Mouse (Mus musculus) megakaryocyte, embryonic 14.5 days (primary cell): ENCODE data around the gene Csnk1e. TPM values are rescaled to one million over a fixed set of nuclear protein-coding genes. Genes with fewer than 3 reads are reported as not detected.
A peak's percentile ranks its signal among the peaks of the same experiment; 100 is the strongest.
"Not testable (repeated sequence)": the region's sequence is repeated elsewhere in the genome, so short reads cannot be mapped to it uniquely, and the experiment has no call there.

ENCODE experiments used
- H3K27me3 ChIP-seq: replicated peaks from 2 replicates; pipeline ENCODE3; 2012; ENCODE audit warnings: inconsistent platforms
- H3K36me3 ChIP-seq: replicated peaks from 2 replicates; pipeline ENCODE3; 2012; ENCODE audit warnings: low read length, inconsistent platforms, mixed read lengths
- H3K4me1 ChIP-seq: 2 replicates; pipeline ENCODE4 v1.6.1; 2012; ENCODE audit warnings: inconsistent platforms
- H3K4me3 ChIP-seq: replicated peaks from 2 replicates; pipeline ENCODE3; 2012; ENCODE audit warnings: moderate library complexity, mild to moderate bottlenecking, inconsistent platforms
- H3K9me3 ChIP-seq: 2 replicates; pipeline ENCODE4 v1.6.1; 2012; ENCODE audit warnings: inconsistent platforms
- FLI1 ChIP-seq: IDR thresholded peaks from 2 replicates; pipeline ENCODE4 v1.6.1; 2012; ENCODE audit warnings: low read length, inconsistent platforms, mixed read lengths
- GATA1 ChIP-seq: IDR thresholded peaks from 3 replicates; pipeline ENCODE4 v1.6.1; 2012; ENCODE audit warnings: mixed read lengths, low read length, inconsistent platforms, borderline replicate concordance
- polyA plus RNA-seq: library from polyadenylated mRNA; stranded (reverse); fragments of >175 nt; gene quantifications from 2 replicates; pipeline ENCODE4 v1.2.3, GENCODE M21; 2012; ENCODE audit warnings: low replicate concordance; ENCODE audit not compliant: insufficient read depth

The Csnk1e gene
- polyA plus RNA-seq, 1 experiment = 77.4 TPM

- TF ChIP-seq FLI1 (no peak), GATA1 (no peak)
These were observed 18.4 kb upstream of the Csnk1e start for GRCm38 (mm10) chr15:79473638-79474355.

GRCm38 (mm10) chr15:79473042-79473441, 17.7 kb upstream of the Csnk1e start:
- Histone ChIP-seq H3K27me3 (peaks cover 34% of the 10 kb centered on the region), H3K4me1 (peaks cover 4% of the 10 kb centered on the region; the same call in 1 of the 2 replicates), H3K9me3 (peaks cover 32% of the 10 kb centered on the region), H3K4me3 (no peak overlapping the region), H3K36me3 (no peaks in the 10 kb centered on the region)
- no peak for TF ChIP-seq GATA1
- no peak for TF ChIP-seq FLI1

More at GRCm38 (mm10) chr15:79473638-79474355, 18.4 kb upstream of the Csnk1e start:
- H3K4me1 ChIP-seq = peaks cover 4% of the 10 kb centered on the region; the same call in 1 of the 2 replicates
- no peaks in the 10 kb centered on the region for H3K36me3 ChIP-seq
- H3K4me3 ChIP-seq = no peak overlapping the region
- H3K27me3 ChIP-seq = peaks cover 40% of the 10 kb centered on the region
- peaks cover 32% of the 10 kb centered on the region for H3K9me3 ChIP-seq

GRCm38 (mm10) chr15:79471095-79471494, 15.7 kb upstream of the Csnk1e start:
- H3K4me1 ChIP-seq = peaks cover 17% of the 10 kb centered on the region
- no peak overlapping the region for H3K4me3 ChIP-seq
- H3K36me3 ChIP-seq = no peaks in the 10 kb centered on the region
- peaks cover 32% of the 10 kb centered on the region for H3K9me3 ChIP-seq
- peaks cover 33% of the 10 kb centered on the region for H3K27me3 ChIP-seq
- TF ChIP-seq FLI1 (no peak), GATA1 (no peak)

GRCm38 (mm10) chr15:79470583-79470982, 15.2 kb upstream of the Csnk1e start:
- Histone ChIP-seq H3K36me3 (no peaks in the 10 kb centered on the region), H3K4me1 (peaks cover 17% of the 10 kb centered on the region), H3K27me3 (peaks cover 32% of the 10 kb centered on the region), H3K9me3 (peaks cover 31% of the 10 kb centered on the region), H3K4me3 (no peak overlapping the region)
- TF ChIP-seq GATA1 = no peak
- TF ChIP-seq FLI1 = no peak

- Histone ChIP-seq H3K4me1 (peaks cover 24% of the 10 kb centered on the region), H3K36me3 (no peaks in the 10 kb centered on the region), H3K4me3 (no peak overlapping the region), H3K27me3 (peaks cover 25% of the 10 kb centered on the region), H3K9me3 (peaks cover 26% of the 10 kb centered on the region)
- TF ChIP-seq GATA1 (no peak), FLI1 (no peak)
These were observed 14.2 kb upstream of the Csnk1e start for GRCm38 (mm10) chr15:79469577-79469976.

- peaks cover 39% of the 10 kb centered on the region for H3K27me3 ChIP-seq
- peak overlapping the region; percentile 54 for H3K4me3 ChIP-seq
- no peak for TF ChIP-seq GATA1
- TF ChIP-seq FLI1 = no peak
- no peaks in the 10 kb centered on the region for H3K36me3 ChIP-seq
- H3K4me1 ChIP-seq = peaks cover 35% of the 10 kb centered on the region
- H3K9me3 ChIP-seq = peaks cover 30% of the 10 kb centered on the region
These were observed 11.4 kb upstream of the Csnk1e start for GRCm38 (mm10) chr15:79466601-79467286.

GRCm38 (mm10) chr15:79456546-79456945, 1.2 kb upstream of the Csnk1e start:
- peaks cover 45% of the 10 kb centered on the region for H3K4me1 ChIP-seq
- no peak overlapping the region for H3K4me3 ChIP-seq
- H3K9me3 ChIP-seq = peaks cover 4% of the 10 kb centered on the region
- TF ChIP-seq GATA1 (no peak), FLI1 (no peak)
- H3K27me3 ChIP-seq = peaks cover 38% of the 10 kb centered on the region
- H3K36me3 ChIP-seq = no peaks in the 10 kb centered on the region

GRCm38 (mm10) chr15:79456104-79456503, 738 bp upstream of the Csnk1e start:
- Histone ChIP-seq H3K4me1 (peaks cover 45% of the 10 kb centered on the region), H3K27me3 (peaks cover 38% of the 10 kb centered on the region)
- not testable (repeated sequence) for H3K9me3 ChIP-seq, H3K4me3 ChIP-seq, H3K36me3 ChIP-seq

- no peaks in the 10 kb centered on the region for H3K36me3 ChIP-seq
- no peak overlapping the region for H3K4me3 ChIP-seq
- H3K9me3 ChIP-seq = peaks cover 10% of the 10 kb centered on the region
- TF ChIP-seq GATA1 = no peak
- H3K4me1 ChIP-seq = peaks cover 52% of the 10 kb centered on the region
- peaks cover 37% of the 10 kb centered on the region for H3K27me3 ChIP-seq
These were observed 1.5 kb downstream of the Csnk1e start for GRCm38 (mm10) chr15:79453831-79454230.

- no peak for TF ChIP-seq FLI1
- no peak for TF ChIP-seq GATA1
- peaks cover 38% of the 10 kb centered on the region for H3K27me3 ChIP-seq
- peaks cover 10% of the 10 kb centered on the region for H3K9me3 ChIP-seq
- H3K4me3 ChIP-seq = no peak overlapping the region
- peaks cover 44% of the 10 kb centered on the region for H3K4me1 ChIP-seq
- no peaks in the 10 kb centered on the region for H3K36me3 ChIP-seq
These were observed 7.3 kb downstream of the Csnk1e start for GRCm38 (mm10) chr15:79448041-79448440.
